Mouse (Mus musculus) skeletal muscle tissue, adult 2 months (tissue): ENCODE data around the gene Sowahc.

Experiments
- DNase-seq: peaks from one replicate; pipeline ENCODE4 v3.0.0-alpha.2; 2012; ENCODE audit warnings: low read depth, low spot score

Sowahc gene

DNA sequence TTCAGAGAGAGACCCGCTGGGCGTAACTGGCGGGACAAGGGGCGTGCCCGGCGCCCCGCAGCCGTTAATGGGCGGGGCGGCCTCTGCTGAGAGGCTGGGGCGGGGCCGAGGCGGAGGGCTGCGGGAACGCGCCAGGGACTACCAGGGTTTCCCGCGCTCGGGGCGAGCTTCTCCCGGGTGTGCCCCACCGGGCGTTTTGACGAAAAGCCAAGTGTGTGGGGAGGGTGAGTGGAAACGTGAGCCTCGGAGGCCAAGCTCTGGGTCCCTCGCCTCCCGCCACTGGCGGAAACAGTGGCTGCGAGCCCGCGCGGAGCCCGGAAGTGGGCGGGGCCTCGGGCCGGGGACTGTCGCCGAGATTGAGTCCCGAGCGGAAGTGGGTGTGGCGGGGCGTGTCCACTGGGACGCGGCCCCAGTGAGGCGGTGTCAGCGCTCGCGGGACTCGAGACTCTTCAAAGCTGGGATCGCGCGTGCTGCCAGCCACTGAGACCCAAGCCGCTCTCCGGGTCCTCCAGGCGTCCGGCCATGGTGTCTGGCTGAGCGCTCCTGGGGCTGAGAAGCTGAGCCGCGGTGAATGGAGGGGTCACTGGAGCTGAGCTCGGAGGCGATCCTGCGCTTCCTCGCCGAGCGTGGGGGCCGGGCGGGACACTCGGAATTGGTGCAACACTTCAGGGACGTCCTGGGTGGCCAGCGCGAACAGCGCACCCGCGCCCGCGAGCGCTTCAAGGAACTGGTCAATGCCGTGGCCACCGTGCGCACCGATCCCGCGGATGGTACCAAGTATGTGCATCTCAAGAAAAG lies at the start of gene Sowahc, which contains the start of gene Sept10:
Sowahc (plus strand) TSS at position 481 of the 798 bp plus-strand sequence.
Sept10 (minus strand) TSS at position 375 of the 798 bp plus-strand sequence.
- peak; percentile 89 for DNase-seq

DNA sequence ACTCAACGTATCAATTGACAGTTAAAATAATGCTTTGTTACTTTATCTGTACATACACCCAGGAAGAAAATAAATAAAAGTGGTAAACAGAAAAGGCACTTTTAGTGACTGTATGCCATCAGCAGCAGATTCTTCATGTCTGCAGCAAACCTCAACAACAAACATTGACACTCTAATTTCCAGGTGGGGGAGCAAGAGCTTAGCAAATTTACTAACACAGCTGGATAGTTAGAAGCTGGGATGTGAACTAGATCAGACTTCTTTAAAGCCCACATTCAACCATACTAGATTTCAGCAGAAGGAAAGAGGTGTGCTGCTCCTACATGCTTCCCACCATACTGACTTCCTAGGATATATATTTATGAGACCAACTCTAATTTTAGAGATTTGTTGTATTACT lies 49.2 kb upstream of the Sowahc start:
- DNase-seq = no peak

DNA sequence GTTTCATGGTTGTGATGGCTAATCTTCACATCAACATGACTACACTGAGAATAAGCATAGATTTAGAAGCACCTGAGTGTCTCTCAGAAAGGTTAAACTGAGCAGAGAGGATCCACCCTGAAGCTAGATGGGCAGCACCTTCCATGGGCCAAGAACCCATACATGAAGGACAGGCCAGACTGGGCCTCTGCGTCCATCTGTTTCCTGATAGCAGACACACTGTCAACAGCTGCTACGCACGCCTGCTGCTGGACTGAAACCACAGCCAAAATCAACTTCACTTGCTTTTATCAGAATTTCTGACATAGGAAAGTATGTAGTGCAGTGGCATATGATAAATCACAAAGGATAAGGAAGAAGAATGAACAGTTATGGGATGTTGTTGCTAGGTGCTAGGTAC lies 42.1 kb upstream of the Sowahc start:
- DNase-seq = no peak

DNA sequence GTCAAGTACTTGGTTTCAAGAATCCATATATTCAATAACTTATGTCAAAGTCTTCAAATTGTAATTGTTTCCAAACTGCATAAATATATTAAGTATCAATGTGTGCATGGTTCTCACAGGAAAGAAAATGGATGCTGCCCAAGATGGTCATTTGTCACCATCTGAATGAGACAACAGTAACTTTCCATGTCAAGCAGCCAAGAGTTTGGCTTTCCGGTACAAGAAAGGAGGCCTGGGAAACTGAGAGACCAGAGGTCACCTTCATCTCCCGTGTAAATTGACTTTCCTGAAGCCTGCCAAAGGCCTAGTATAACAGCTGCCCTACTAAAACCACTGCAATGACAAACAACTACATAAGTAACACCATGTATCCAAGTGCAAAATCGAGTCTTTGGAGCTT lies 39.4 kb upstream of the Sowahc start:
- DNase-seq = no peak

DNA sequence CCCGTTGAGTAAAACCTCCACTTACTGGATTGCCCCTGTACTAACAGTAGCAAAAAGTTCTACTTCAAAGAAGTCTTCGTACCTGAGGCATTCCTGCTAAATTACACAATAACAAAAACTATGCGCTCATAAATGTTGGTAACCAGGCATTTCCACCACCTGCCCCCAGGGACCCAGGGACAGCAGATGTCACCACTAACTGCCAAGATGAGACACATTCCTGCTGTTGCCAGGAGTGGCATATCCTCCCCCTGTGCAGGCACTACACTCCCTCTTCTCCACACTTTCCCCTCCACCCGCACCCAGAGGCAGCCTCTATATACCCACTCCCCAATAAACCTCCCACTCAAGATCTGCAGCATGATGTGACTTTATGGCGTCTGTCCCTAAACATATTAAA lies 26.9 kb upstream of the Sowahc start:
- no peak for DNase-seq

DNA sequence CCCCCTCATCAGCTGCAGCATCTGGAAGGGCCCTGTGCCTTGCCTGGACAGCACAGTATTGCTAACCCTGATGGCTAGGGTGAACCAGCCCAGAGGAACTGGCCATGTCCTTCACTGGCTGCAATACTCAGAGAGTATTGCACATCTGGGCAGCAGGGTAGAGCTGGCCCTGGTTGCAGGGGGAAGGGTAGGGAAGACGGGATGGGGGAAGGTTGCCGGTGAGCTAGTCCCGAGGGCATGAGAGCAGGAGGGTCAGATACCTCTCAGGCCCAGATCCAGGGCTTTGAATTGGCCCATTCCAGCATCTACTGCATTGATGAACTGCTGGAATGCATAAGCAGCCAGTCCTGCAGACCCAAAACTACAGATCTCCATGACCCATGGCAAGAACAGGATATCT lies 25.0 kb upstream of the Sowahc start:
- DNase-seq = no peak

DNA sequence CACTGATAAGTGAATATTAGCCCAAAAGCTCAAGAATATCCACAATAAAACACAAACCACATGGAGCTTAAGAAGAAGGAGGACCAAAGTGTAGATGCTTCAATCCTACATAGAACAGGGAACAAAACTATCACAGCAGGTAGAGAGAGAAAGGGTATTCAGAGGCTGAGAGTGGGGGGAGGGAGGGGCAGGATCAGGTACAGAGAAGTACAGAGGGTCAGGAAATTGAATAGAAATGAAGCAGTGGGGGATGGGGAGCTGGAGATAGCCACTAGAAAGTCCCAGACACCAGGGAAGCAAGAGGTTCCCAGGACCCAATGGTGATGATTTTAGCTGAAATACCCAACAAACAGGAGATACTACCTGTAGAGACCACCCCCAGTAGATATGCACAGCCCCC lies 21.7 kb upstream of the Sowahc start:
- DNase-seq = no peak

DNA sequence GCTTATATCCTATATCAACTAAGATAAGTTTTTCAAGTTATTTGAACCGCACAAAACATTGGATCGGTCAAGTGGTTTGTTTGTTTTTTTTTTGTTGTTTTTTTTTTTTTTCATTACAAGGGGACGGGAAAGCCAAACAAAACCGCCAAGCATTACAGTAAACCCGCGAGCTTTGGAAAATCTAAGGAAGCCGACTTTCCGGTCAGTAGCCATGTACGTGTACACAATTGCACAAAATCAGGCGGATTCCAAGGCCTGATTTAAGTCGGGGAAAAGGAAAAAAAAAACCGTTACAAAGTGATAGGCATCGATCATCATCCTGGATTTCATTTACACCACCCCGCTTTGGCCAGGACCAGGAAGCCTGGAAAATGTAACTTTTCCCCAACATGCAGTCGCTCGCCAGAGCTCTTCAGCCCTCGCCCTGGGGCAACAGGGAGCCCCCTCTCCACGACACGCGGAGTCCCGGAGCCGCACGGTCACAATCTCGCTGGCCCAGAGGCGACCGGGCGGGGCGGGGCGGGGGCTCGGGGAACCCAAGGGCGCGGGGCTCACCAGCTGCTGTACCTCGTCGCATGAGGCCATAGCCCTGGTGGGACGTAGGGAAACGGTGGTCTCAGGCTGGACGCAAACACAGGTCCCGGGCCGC lies 805 bp upstream of the Sowahc start:
- DNase-seq = no peak

DNA sequence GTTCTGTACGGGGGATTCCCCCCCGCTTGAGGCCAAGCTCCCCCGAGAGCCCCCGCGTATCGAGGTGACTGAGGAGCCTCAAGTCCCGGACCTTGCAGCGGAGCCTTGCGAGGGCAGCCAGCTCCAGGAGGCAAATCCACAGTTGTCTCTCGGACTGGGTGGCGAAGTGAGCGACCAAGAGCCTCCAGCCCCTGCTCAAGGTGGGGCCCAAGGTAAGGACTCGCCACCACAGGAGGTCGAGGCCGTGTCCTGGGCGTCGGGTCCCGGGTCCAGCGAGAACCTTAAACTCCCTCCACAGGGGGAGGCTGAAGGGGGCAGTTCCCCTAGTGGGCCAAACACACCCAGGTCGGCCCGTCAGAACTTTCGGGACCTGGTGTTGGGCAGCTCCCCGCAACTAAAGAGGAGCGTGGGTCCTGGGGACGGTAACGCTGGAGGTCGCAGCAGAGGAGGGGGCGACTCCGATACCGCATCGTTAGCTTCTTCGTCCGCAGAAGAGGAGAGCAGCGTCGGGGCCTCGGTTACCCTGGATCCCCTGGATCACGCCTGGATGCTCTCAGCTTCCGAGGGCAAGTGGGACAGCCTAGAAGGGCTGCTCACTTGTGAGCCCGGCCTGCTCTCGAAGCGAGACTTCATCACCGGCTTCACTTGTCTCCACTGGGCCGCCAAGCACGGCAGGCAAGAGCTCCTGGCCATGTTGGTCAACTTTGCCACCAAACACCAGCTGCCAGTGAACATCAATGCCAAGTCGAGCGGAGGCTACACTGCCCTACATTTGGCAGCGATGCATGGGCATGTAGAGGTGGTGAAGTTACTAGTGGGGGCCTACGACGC lies 733 bp downstream of the Sowahc start:
- no peak for DNase-seq

DNA sequence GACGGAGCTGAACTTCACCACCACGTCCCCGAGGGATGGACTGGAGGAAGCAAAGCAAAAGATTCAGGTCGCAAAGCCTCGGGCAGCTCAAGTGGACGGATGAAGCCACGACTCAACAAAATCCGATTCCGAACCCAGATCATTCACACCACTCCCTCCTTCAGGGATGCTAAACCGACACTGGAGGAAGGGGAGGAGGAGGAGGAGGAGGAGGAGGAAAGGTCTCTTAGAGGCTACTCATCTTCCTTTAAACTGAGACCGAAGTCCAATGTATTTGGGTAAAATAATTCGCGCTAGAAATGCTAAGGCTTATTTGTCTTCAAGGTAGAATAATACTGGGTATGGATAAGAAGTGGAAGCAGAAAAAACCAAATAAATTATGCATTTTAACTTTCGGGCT lies 1.5 kb downstream of the Sowahc start:
- no peak for DNase-seq

DNA sequence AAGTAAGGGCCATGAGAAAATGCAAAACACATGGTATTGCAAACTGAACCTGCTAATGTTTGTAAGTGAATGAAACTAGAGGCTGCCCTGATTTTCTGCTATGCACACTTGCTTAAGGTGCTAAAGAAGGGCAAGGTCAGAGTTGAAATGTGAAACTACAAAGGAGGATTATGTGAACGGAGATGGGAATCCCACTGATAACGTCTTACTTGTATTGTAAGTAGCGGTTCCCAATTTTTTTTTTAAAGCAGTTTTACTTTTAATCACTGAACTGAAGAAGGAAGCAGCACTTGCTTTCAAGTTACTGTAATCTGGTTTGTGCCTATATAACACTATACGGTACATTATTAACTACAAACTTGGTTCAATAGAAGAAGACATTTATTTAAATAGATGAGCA lies 2.1 kb downstream of the Sowahc start:
- no peak for DNase-seq

DNA sequence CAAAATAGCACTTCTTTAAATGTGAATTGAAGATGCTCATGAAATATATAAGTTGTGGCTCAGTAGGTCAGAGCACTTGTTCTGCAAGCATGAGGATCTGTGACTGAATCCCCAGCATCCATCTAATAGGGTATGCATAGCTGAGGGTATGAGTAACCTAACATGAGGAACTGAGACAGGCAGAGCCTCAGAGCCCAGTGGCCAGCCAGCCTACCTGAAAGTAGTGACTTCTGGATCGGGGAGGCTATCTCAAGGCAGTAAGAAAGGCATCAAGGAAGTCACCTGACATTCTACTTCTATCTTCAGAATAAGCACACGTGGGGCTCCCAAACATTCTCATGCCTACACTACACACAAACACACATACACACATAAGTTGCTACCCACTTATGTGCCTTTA lies 3.4 kb downstream of the Sowahc start:
- no peak for DNase-seq

DNA sequence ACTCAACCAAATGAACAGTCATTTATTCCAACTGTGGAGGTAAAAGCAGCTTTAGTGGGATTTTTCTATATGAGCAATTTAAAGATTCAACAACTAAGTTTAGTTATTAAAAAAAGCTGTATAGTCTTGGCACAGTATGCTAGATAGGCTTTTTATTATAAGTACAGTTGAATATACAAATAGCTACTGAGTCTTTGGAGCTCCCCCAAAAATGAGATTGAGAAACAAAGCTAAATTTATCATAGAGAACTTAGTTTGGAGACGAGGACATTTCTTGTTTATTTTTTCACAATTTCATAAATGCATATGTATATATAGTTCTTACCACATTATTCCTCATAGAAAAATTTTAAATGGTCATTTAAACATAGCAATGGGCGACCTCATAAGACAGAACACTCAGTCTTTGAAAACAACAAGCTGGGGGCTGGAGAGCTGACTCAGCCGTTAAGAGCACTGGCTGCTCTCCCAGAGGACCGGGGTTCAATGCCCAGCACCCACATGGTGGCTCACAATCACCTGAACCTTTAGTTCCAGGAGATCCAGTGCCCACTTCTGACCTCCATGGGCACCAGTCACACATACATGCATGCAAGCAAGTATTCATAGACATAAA lies 7.6 kb downstream of the Sowahc start:
- DNase-seq = no peak

DNA sequence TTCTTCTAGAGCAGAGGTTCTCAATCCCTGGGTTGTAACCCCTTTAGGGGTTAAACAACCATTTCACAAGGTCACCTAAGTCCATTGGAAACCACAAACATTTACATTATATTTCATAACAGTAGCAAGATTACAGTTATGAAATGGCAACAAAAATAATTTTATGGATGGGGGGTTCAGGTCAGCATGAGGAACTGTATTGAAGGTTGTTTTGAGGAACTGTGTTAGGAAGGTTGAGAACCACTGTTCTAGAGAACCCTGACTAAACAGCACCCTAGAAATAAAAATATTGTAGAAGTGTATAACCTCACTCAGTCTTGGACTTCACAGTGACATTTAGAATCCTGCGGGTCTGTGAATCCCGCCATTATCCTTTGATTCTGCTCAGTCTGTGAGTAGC lies 13.5 kb downstream of the Sowahc start:
- no peak for DNase-seq

DNA sequence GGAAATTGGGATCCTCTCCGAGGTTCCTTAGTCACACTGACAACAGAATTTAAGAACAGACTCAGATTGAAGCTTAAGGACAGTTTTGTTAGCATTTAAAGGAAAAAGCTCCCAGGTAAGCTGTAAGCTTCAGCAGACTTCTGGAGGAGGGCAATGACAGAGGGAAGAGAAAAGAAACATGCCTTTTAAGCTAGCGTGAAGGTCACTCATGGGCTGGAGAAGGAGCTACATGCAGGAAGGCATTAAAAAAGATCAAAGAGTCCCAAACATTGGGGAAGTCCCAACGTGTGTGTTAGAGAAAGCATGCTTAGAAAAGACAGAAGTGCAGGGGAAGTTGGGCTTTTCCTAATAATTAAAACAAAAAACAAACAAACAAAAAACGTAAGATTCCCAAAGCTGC lies 14.1 kb downstream of the Sowahc start:
- no peak for DNase-seq

DNA sequence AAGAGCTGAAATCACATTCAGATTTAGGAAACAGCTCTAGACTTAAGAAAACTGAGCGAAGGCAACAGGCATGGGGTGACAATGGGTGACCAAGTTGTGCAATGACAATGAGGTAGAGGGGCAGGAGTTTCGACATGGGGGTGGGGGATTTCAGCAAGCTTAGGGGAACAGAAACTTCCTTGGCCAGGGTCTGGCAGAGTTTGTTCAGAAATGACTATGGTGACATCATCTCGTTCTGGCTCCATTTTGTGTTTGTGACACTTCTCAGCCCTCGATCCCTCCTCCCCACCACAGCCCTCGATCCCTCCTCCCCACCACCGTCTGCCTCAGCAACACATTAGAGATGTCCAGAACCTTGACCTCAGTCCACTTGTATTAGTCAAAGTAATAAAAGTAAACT lies 14.7 kb downstream of the Sowahc start:
- DNase-seq = no peak

DNA sequence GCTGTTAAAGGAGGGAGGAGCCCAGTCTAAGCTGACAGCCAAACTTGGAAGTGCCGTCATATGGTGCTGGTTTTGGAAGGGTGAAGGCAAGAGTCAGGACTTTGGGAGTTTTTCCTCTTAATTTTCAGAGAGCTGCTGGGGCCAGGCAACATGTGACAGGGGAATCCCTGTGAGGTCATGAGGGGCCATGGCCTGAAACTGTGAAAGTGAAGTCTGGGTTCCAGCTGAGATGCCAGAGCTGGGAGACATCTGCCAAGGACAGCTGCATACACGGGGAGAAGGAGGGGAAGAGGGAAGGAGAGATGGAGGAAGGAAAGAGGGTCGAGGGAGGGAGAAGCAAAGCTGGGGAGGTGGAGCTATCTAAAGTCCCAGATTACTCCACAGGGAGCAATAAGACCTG lies 16.0 kb downstream of the Sowahc start:
- DNase-seq = no peak

DNA sequence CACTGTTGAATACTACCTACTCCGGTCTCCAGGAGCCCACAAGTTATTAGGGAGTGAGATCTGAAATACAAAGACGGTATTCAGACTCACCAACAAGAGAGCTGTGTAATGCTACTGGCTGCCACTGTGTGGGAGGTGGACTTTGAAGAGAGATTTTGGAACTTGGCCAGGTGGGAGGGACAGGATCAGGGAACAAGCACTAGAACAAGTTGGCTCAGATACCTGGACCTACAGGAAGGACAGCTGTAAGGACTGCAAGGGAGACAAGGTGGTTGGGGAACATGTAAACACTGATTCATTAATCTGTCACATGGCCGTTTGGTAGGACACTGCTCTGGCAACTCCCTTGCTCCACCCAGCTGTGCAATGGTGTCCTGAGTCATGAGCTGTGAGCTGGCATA lies 19.4 kb downstream of the Sowahc start:
- DNase-seq = no peak

DNA sequence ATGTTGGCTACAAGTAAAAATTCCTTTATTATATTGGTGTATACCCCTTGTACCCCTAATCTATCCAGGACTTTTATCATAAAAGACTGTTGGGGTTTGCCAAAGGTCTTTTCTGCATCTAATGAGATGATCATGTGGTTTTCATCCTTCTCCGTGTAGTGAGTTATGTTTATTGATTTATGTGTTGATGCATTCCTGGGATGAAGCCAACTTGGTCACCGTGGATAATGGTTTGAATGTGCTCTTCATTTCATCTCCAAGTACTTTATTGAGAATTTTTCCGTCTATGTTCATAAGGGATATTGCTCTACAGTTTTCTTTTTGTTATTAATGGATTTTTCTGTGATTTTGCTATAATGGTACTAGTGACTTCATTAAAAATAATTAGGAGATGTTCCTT lies 27.8 kb downstream of the Sowahc start:
- DNase-seq = no peak

DNA sequence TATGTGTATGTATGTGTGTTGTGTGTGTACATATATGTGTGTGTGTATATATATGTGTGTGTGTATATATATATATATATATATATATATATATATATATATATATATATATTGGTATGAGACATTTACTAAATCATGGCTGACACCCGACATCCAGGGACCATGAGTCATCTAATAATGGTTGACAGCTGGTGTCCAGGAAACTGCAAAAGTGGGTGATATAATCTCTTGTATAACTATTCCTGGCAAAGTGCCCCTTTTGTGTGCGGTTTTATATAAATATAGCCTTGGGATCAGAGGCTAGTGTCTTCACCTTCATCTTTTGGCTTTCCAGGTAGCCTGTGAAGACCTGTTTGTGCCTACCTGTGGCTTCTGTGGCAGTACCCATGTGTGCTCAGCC lies 28.9 kb downstream of the Sowahc start:
- DNase-seq = no peak

DNA sequence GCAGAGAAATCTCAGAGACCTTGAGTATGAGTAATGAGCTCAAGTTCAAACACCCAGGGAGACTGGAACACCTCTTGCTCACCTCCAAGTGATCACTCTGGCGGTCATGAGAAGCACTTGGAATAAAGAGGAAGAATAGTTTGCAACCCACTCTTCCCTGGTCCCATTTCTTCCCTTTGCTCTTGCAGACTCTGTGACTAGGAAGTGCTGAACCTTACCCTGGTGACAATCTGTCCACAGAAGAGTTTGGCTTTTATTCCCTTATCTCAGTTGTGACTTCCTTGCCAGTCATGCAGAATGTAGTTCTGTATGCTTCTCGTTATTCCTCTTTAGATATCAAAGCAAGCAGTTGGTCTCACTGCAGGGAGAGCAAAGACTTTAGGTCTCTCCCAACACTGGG lies 30.2 kb downstream of the Sowahc start:
- no peak for DNase-seq

DNA sequence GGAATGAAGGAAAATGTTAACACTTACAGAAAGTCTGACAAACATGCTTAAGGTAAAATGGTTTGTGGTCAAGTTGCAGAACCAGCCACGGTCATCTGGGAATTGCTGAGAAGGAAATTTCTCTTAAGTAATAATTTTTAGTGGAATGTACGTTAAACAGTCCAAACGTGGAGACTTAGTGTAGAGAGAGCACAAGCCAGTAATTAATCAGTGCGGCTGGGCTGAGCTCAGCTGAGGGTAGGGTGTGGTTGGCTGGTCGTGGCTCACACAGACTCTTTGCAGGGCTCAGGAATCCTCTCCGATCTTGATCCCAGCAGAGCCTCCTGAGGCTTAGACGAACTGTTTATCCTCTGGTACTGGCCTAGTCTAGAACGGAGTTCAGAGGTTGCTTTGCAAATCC lies 30.6 kb downstream of the Sowahc start:
- no peak for DNase-seq
